Mouse (Mus musculus) monocyte, adult 2 months (primary cell): ENCODE measurements around the gene Cdc42ep3.

Source experiments
- DNase-seq, 2 experiments: peaks; one replicate each; pipeline ENCODE4 v3.0.0; 2022; ENCODE audit warnings: low spot score in 2 of 2, low read depth in 1 of 2

Gene Cdc42ep3

GRCm38 (mm10) chr17:79354444-79355270 is at the start of gene Cdc42ep3:
Cdc42ep3 (minus strand) TSS chr17:79355091.
- DNase-seq: peak in 1 of 2 experiments; percentile 52

- no peak for DNase-seq
Observed at GRCm38 (mm10) chr17:79400356-79400755, 45.5 kb upstream of the Cdc42ep3 start.

- DNase-seq: no peak
Observed at GRCm38 (mm10) chr17:79398416-79398815, 43.5 kb upstream of the Cdc42ep3 start.

GRCm38 (mm10) chr17:79394799-79395198 is 39.9 kb upstream of the Cdc42ep3 start:
- no peak for DNase-seq

GRCm38 (mm10) chr17:79393886-79394285 is 39.0 kb upstream of the Cdc42ep3 start:
- no peak for DNase-seq

GRCm38 (mm10) chr17:79387465-79388066 is 32.7 kb upstream of the Cdc42ep3 start:
- no peak for DNase-seq

GRCm38 (mm10) chr17:79381485-79381884 is 26.6 kb upstream of the Cdc42ep3 start:
- DNase-seq: no peak

GRCm38 (mm10) chr17:79379191-79379590 is 24.3 kb upstream of the Cdc42ep3 start:
- no peak for DNase-seq

- no peak for DNase-seq
Observed at GRCm38 (mm10) chr17:79376434-79377210, 21.7 kb upstream of the Cdc42ep3 start.

- no peak for DNase-seq
Observed at GRCm38 (mm10) chr17:79372973-79373372, 18.1 kb upstream of the Cdc42ep3 start.

- no peak for DNase-seq
Observed at GRCm38 (mm10) chr17:79364749-79365450, 10.0 kb upstream of the Cdc42ep3 start.

GRCm38 (mm10) chr17:79356071-79356601 is 1.2 kb upstream of the Cdc42ep3 start:
- DNase-seq: no peak

GRCm38 (mm10) chr17:79355271-79355991 is 540 bp upstream of the Cdc42ep3 start:
- DNase-seq: peak in 1 of 2 experiments; percentile 42

GRCm38 (mm10) chr17:79354174-79354443 is 782 bp downstream of the Cdc42ep3 start:
- DNase-seq: no peak

- no peak for DNase-seq
Observed at GRCm38 (mm10) chr17:79353446-79354173, 1.3 kb downstream of the Cdc42ep3 start.

GRCm38 (mm10) chr17:79350751-79351191 is 4.1 kb downstream of the Cdc42ep3 start:
- DNase-seq: no peak

- no peak for DNase-seq
Observed at GRCm38 (mm10) chr17:79349371-79349770, 5.5 kb downstream of the Cdc42ep3 start.

- DNase-seq: peak in 1 of 2 experiments; percentile 19
Observed at GRCm38 (mm10) chr17:79347920-79348589, 6.8 kb downstream of the Cdc42ep3 start.

- DNase-seq: peak; percentile 43 to 61
Observed at GRCm38 (mm10) chr17:79347291-79347690, 7.6 kb downstream of the Cdc42ep3 start.
